Mouse (Mus musculus): Measurements from ENCODE around the gene Zfp974.
A peak's percentile ranks its signal among the peaks of the same experiment; 100 is the strongest.
"Not testable (repeated sequence)": the region's sequence is repeated elsewhere in the genome, so short reads cannot be mapped to it uniquely, and the experiment has no call there.

The Zfp974 gene

DNA sequence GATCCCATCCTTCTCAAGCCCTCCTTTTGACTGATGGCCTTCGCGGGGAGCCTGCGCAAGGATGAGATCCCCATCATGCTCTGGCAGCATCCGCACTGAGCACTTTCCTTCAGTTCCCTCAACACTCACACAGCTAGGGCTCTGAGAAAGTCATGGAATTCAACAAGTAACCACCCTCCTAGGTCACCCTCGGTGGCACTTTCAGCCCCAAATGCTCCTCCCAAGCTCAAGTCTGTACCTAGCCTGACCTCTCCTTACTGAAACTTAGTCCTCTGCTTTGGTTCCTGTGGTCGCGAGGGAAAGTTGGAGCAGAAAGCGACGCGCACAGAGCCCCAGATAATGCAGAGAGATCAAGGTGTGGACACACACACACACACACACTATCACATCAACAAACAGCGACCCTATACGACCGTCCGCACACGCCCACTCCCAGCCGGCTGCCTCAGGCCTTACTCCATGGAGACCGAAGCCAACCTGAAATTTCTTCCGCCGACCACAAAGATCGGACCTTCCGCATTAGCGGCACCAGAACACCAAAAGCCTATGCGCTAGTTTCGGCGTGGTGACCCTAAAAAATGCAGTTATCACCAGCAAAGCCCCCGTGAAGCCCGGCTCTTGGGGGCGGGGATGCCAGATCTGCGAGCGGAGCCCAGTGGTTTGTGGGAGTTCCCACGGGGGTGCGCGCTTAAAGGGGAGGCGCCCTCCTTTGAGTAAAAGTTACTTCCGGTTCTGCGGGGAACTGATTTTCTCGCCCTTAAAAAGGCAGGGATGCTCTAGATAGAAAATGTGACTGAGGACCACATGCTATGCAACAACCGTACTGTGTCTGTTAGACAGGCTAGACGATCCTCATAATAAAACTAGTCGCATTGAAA lies at the start of gene Zfp974:
Gene Zfp974, minus strand, starts transcription at position 643 of the 878 bp plus-strand sequence.
- no peak for DNase-seq (ENCODE audit: low read depth, low spot score)

DNA sequence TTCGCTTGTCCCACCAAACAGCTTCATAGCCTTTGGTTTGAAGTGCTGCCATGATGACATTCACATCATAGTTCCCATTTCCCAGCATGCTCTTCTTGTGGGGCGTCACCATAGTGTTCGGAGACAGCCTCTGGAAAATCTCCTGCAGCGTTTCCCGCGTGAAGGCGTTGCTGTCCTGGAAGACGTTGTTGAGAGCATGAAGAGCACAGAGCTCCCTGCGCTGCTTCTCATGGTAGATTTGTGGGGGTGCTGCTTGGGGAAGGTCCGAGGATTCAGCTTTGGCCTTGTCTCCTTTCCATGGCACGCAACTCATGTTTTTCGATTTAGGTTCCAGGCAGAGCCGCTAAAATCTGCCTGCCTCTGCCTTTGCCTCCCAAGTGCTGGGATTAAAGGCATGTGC lies 20.2 kb upstream of the Zfp974 start:
- DNase-seq (ENCODE audit: low read depth, low spot score), result not testable (repeated sequence)

DNA sequence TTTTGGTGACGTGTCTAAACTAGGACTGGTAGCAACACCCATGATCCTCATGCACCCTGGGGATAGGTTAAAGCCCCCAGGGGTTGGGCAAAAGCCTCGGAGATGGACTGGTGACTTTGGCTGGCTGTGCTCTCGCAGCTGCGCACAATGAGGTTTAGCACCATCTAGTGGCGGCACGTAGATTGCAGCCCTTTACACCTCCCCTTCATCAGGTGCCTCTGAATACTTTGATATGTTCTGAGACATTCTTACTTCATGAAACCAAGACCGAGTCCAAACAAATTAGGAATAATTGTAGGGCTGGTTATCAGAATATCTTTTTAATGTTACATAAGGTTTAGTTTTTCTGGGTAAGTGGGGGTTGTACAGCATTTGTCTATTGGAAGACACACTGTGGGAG lies 12.6 kb upstream of the Zfp974 start:
- DNase-seq (ENCODE audit: low read depth, low spot score), result not testable (repeated sequence)

DNA sequence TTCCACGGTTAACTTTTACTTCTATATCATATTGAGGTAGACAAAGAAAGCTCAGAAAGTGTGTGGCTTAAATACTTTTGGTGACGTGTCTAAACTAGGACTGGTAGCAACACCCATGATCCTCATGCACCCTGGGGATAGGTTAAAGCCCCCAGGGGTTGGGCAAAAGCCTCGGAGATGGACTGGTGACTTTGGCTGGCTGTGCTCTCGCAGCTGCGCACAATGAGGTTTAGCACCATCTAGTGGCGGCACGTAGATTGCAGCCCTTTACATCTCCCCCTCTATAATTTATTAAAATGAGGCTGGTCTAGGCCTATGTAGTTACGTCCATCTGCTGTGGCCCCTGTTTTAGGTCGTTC lies 4.5 kb upstream of the Zfp974 start:
- DNase-seq (ENCODE audit: low read depth, low spot score), result not testable (repeated sequence)

DNA sequence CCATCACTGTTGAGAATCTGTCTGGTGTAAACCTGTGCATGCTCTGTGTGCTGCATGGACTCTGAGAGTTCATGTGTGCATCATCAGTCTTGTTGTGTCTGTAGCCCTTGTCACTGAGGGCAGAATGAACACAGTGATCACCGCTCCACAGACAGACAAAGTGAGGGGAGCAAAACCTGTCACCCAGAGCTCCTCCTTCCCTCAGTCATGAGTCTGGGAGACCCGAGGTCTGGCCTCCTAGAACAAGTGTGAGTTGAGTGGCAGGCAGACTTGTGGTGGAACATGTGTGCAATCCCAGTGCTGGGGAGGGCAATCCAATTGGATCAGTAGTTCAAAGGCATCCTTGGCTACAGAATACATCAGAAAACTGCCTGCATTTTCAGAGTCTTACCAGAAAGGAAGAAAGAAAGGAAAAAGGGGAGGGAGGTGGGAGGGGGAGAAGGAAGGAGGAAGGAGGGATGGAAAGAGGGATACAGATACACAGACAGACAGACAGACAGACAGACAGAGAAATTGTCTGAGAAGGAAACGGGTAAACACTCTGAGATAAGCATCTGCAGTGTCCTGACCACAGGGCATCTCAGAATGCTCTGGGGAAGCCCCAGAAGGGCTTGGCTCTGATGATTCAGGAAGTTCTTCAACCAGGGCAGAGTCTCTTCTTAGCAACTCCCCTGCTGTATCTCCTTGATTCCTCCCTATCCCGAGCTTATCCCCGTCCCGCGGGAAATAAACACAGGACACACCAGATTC lies 4.0 kb upstream of the Zfp974 start:
- DNase-seq (ENCODE audit: low read depth, low spot score), result no peak

DNA sequence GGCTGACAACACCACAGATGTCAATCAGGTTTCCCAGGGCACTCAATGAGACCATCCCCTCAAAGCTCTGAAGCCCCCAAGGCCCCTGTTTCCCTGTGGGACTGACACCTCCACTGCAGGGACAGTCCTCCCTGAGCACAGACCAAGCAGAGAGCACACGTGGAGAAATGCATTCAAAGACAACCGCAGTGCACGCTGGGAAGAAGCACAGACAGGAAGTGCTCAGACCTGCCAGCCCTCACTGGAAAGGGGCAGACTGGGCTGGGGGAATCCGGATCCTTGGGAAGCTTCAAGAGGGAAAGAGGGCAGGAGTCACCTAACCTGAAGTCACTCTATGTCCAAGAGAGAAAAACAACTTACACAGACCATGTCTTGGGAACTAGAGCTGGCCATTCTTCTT lies 2.2 kb downstream of the Zfp974 start:
- not testable (repeated sequence) for DNase-seq (ENCODE audit: low read depth, low spot score)

DNA sequence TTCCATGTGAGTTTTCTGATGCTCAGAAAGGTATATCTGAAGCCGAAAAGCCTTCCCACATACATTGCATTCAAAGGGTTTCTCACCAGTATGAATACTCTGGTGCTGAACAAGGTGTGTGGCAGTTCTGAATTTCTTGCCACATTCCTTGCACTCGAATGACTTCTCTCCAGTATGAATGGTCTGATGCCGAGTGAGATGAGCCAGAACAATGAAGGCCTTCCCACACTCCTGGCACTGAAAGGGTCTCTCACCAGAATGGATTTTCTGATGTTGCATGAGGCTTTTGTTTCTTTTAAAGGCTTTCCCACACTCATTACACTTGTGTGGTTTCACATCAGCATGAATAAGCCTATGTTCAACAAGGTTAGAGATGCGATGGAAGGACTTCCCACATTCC lies 18.3 kb downstream of the Zfp974 start:
- not testable (repeated sequence) for DNase-seq (ENCODE audit: low read depth, low spot score)

DNA sequence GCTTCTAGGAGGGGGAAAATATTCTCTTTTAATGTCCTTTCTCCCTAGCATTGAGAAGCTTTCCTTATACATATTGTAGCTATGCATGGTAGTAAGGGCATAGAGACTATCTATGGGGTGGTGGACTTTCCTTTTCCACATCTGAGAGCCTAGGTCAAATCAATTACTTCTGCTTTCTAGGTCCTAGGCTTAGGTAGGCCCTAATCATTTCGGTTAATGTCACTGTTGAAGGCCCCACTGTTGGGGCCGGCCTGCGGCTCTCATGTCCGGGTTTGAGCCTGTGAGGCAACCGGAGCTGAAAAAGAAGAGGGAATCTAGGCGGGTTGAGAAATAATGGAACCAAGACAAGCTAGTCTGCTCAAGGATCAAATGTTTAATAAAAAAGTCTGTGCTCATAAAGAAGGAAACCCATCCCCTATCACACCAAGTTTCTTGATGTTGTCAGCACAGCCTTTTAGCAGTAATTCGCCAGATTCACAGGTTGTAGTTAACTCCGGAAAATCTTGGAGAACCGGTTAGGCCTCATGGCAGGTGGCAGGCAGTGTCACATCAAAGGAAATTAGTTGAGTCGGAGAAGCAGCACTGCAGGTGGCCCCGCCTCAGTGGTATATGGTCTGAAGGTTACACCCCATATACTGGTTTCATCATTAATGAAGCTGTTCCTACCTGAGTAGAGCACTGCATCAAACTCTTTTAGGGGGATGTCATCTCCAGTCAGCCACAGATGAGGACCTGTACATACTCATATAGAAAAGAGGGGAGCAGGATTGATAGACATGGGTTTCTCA lies 24.0 kb downstream of the Zfp974 start:
- DNase-seq (ENCODE audit: low read depth, low spot score), result no peak

DNA sequence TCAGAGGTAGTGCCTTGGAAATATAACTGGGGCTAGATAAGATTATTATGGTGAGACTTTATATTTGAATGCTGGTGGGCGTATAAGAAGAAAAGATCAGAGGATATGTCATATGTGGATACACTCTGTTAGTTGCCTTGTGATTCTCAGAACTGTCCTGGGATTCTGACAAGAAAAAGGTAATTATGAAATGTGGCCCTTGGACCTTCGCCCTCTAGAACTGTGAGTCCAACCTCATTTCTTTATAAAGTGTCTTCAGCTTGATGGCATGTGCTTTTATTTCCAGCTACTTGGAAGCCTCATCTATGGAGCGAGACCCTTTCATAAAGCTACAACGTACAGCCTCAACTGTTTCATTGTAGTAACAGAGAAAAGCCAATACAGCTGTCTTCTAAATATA lies 28.7 kb downstream of the Zfp974 start:
- DNase-seq (ENCODE audit: low read depth, low spot score), result no peak

DNA sequence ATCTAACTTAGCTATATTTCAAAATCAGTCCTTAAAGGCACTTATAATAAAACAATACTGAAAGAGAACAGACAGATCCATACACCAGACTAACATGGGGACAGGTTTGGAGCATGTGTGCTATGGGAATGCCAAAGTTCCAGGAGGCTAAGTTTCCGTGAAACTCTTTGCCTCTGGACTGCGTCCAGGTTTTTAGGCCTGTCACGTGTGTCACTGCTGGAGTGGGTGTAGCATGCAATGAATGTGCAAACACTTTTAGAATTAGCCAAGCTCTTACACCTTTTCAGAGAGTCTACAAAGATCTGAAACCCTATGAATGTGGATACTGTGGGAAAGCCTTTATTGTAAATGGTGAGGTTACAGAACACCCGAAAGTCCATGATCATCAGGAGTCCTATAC lies 47.5 kb downstream of the Zfp974 start:
- DNase-seq (ENCODE audit: low read depth, low spot score), result no peak

DNA sequence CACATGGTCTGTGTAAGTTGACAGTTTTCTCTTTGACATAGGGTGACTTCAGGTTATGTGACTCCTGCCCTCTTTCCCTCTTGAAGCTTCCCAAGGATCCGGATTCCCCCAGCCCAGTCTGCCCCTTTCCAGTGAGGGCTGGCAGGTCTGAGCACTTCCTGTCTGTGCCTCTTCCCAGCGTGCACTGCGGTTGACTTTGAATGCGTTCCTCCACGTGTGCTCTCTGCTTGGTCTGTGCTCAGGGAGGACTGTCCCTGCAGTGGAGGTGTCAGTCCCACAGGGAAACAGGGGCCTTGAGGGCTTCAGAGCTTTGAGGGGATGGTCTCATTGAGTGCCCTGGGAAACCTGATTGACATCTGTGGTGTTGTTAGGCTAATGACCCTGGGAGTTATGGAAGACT lies 66.7 kb downstream of the Zfp974 start:
- DNase-seq (ENCODE audit: low read depth, low spot score), result not testable (repeated sequence)

DNA sequence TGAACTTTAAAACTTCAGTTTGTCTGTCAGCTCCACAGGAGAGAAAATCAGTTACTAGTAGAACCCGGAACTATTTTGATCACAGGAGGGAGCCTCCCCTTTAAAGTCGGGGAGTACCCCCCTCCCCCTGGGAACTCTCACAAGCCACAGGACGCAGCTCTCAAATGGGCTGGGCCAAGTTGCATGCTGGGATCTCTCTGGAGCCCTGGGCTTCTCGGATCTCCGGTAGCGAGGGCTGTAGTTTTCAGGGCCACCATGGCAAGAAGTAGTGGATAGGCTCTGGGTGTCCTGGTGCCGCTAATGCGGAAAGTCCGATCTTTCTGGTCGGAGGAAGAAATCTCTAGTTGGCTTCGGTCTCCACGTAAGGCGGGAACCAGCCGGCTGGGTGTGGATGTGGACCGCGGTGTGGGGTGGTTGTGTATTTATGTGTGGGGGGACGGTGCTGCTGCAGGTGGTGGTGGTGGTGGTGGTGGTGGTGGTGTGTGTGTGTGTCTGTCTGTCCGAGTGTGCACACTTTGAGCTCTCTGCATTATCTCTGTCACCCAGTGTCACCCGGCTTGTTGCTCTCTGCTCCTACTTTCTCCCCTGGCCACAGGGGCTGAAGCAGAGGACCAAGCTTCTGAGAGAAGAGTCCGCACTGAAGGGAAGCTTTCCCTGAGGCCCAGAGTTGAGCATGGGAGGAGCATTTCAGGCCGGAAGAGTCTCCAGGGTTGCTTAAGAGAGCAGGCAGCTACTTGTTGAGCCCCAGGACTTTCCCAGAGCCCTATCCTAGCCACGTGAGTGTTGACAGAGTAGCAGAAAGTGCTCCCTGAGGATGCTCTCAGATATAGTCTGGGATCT lies 68.6 kb downstream of the Zfp974 start:
- peak; percentile 27 for DNase-seq (ENCODE audit: low read depth, low spot score)

DNA sequence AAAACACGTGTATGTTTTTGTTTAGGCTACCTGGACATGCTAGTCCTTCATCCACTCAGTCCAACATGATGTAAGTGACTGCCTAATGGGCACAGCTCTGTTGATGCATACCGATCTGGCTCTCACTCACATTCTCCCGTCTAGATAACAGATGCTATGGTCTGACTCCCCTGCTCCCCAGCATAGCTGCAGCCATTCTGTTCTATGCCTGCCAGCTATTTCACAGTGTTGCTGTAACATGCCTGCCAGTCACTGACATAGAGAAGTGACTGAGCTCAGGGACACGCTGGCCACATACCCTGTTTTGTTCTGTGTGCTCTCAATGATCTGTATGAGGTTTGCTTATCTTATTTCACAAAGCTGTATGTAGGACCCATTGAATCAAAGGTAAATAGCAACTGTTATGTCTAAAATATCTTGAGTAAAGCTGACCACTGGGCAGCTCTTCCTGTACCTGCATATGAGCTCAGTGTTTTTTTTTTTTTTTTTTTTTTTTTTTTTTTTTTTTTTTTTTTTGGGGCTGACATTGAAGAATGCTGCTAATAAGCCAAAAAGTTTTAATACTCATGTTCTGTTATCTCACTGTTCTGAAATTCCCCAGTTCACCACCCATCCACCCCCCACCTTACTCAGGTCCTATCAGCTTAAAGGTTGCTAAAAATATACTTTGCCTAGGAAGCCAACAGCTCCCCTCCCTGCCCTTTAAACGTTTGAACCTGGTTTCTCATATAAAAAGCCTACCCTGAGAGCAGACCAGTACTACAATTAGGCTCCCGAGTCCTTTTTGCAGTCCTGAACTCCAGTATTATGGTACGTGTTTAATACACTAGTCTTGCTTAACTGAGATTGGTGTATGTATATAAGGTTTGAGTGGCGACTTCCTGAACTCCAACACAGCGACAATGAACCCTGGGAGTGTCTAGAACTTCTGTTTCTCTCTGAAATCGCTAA lies 69.7 kb downstream of the Zfp974 start:
- no peak for DNase-seq (ENCODE audit: low read depth, low spot score)

Measured in c-Kit-negative CD71-positive TER-119-positive erythroid progenitor cells, embryonic 14.5 days (primary cell).